Mouse (Mus musculus) fat pad, adult 2 months (tissue): ENCODE measurements at regions not wholly inside any gene's neighbourhood (a gene's known extent, or its start where the extent isn't known, plus 50 kb on each side); places are given as distances from the start of the nearest gene placed in this dataset.

ENCODE experiments used
- DNase-seq: peaks from one replicate; pipeline ENCODE4 v3.0.0-alpha.2; 2011; ENCODE audit warnings: low read depth, low spot score; ENCODE audit errors: extremely low read depth

- no peak for DNase-seq
Measured at GRCm38 (mm10) chr15:31087607-31088006, 136.5 kb upstream of the Dap start.

DNA sequence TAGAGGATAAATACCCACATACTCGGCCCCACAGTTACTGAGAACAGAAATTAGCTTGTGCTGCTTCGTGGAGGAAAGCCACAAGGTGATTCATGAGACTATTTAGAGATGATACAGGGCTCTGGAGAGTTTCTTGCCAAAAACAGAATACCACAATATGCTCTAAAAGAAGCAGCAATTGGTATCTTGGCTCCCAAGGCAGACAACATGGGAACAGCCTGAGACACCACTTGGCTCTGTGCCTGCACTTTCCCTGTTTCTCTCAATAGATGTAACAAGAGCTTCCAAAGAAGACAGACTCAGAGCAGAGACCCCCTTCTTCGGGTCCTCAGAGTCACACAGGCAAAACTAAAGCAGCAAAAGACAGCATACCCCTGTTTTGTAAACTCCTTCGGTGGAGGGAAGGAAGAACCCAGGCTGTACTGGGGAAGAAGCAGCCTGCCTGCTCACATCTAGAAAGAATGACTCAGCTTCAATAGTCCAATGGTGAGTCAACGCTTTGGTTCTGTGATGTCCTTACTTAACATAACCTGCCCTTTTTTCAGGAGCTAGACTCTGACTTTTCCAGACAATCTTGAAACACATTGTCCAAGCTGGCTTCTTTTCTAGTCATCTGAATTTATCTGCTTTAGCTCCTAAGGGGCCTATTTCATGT, 132.1 kb upstream of the Dap start:
- no peak for DNase-seq

- DNase-seq: no peak
Measured at GRCm38 (mm10) chr15:31096206-31096605, 127.9 kb upstream of the Dap start.

GRCm38 (mm10) chr15:31097301-31097700, 126.8 kb upstream of the Dap start:
- DNase-seq: no peak

GRCm38 (mm10) chr15:31104743-31105142, 119.4 kb upstream of the Dap start:
- no peak for DNase-seq

- no peak for DNase-seq
Measured at GRCm38 (mm10) chr15:31106907-31107306, 117.2 kb upstream of the Dap start.

GRCm38 (mm10) chr15:31113216-31113615, 110.9 kb upstream of the Dap start:
- no peak for DNase-seq

DNA sequence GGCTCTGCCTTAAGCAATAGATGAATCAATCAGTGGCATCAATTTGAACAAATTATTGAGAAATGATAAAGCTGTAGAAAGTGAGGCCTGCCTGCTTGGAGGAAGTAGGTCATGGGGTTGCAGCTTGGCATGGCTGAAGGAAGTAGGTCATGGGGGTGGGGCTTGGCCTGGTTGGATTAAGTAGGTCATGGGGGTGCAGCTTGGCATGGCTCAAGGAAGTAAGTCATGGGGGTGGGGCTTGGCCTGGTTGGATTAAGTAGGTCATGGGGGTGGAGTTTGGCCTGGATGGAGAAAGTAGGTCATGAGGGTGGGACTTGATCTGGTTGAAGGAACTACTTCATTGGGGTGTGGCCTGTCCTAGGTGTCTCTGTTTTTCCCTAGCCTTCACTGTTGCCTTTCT, 106.8 kb upstream of the Dap start:
- peak; percentile 13 for DNase-seq

- DNase-seq: no peak
Measured at GRCm38 (mm10) chr15:31120147-31120546, 104.0 kb upstream of the Dap start.

DNA sequence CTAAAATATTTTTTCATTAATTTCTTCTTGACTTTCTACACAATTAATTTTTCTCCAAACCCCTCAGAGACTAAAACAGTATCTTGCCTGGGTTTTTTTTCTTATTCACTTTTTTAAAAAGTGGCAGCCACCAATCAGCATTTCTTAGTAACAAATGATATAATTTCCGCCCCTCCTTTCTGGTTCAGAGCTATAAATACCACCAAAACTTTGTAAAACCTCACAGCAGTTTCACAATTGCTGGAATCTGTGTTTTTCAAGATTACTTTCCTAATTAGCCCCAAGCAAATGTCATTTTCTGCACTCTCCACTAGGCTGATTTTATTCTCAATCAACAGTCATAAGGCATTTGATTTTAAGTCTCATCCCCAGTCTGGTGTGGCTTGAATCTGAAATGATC, 98.3 kb upstream of the Dap start:
- DNase-seq: no peak

- DNase-seq: no peak
Measured at GRCm38 (mm10) chr15:31126999-31127398, 97.1 kb upstream of the Dap start.

- DNase-seq: no peak
Measured at GRCm38 (mm10) chr15:31134891-31135290, 89.2 kb upstream of the Dap start.

- no peak for DNase-seq
Measured at GRCm38 (mm10) chr15:31138637-31139036, 85.5 kb upstream of the Dap start.

GRCm38 (mm10) chr15:31141750-31142149, 82.4 kb upstream of the Dap start:
- DNase-seq: no peak

- DNase-seq: no peak
Measured at GRCm38 (mm10) chr15:31148251-31149145, 75.6 kb upstream of the Dap start.

DNA sequence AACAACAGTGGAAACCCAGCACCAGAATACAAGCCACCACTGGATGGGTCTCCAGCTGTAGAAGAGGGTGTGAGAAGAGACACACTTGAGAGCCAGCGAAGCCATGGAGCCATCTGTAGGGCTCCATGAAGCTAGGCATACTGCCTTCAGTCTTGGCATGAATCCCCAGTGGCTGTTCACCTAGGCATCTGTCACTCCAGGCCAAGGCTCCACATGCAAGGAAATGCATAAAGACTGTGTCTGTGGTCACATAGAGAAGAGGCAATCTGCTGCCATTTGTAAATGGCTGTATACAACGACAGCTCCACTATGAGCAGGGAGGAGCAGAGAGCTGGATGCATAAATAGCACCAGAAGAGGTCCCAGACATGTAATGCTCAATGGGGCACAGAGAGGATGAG, 74.3 kb upstream of the Dap start:
- DNase-seq: no peak

- DNase-seq: no peak
Measured at GRCm38 (mm10) chr15:31150546-31151471, 73.3 kb upstream of the Dap start.

GRCm38 (mm10) chr15:31155141-31155540, 69.0 kb upstream of the Dap start:
- DNase-seq: no peak

- DNase-seq: no peak
Measured at GRCm38 (mm10) chr15:31166543-31167105, 57.5 kb upstream of the Dap start.

DNA sequence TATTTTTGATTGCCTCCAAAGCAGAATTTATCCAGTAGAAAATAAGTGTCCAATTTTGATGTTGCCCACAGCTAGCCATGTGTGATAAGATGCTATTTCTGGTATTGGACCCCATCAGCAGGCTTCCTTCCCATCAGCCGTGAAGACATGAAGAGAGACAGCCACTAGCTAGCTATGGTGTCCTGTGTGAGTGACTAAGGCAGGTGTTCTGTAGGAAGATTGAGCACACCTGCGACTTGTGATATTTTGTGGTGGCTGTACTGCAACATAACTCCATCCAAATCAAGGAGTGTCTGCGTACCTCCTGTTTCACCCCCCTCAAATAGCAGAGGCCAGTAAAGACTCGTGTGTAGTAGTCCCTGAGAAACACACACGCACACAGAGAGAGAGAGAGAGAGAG, 56.6 kb upstream of the Dap start:
- no peak for DNase-seq

DNA sequence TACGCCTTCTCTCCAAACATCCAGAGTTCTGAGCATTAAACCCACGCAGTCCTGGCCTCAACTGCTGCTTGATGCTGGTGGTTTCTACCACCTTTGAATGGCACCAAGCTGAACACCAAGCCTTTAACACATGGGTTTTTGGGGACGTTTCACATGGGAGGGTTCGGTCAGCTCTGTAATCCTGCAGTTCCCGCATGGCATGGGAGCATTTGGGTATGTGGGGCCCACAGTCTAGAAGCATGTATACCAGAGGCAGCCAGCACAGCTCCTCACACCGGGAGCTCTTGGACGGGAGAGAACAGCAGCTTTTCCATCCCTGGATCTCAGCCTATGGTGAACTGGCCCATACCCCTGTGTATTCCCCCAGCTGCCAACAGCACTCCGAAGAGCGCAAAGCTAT, 55.9 kb upstream of the Dap start:
- no peak for DNase-seq
